Mouse (Mus musculus): ENCODE measurements around the gene Fxr1. TPM values are rescaled to one million over a fixed set of nuclear protein-coding genes. Genes with fewer than 3 reads are reported as not detected.
"Not testable (repeated sequence)": the region's sequence is repeated elsewhere in the genome, so short reads cannot be mapped to it uniquely, and the experiment has no call there.

Fxr1 gene
- polyA plus RNA-seq, 1 experiment from 2014 or later, result 73.9 TPM

GRCm38 (mm10) chr3:34041990-34042389, 22.2 kb downstream of the Fxr1 start:
- Histone ChIP-seq H3K27ac (replicated peaks in 1 of 2; ENCODE audit: control insufficient read depth in 1 of 2, insufficient read depth in 1 of 2, low read depth in 2 of 2, low read length in 2 of 2) (no peak overlapping the region), H3K4me2 (ENCODE audit: low read length) (no peak overlapping the region)
- ATAC-seq (ENCODE audit: insufficient number of reproducible peaks, insufficient read depth, low FRiP score, low read depth), result no peak

GRCm38 (mm10) chr3:34062352-34062751, 42.6 kb downstream of the Fxr1 start:
- Histone ChIP-seq H3K4me2 (ENCODE audit: low read length) (no peak overlapping the region), H3K36me3 (ENCODE audit: control insufficient read depth, insufficient read depth, low read length) (peaks cover 78% of the 10 kb centered on the region), H3K4me1 (ENCODE audit: control insufficient read depth in 2 of 2, insufficient read depth in 2 of 2, low read length in 2 of 2) (no peaks in the 10 kb centered on the region), H3K27me3 (ENCODE audit: control insufficient read depth, insufficient read depth, low read length) (no peaks in the 10 kb centered on the region), H3K27ac (replicated peaks in 1 of 2; ENCODE audit: control insufficient read depth in 1 of 2, insufficient read depth in 1 of 2, low read depth in 2 of 2, low read length in 2 of 2) (no peak overlapping the region), H3K4me3 (ENCODE audit: control insufficient read depth in 1 of 2, insufficient read depth in 1 of 2, low read depth in 1 of 2, low read length in 2 of 2) (no peak overlapping the region), H3K9me3 (ENCODE audit: control insufficient read depth, low read length) (no peaks in the 10 kb centered on the region), H3K9ac (ENCODE audit: low read length) (no peak overlapping the region)
- WGBS, result 90% methylated on average over 2 of the region's 2 CpGs
- no peak for ATAC-seq (ENCODE audit: insufficient number of reproducible peaks, insufficient read depth, low FRiP score, low read depth)

More at GRCm38 (mm10) chr3:34041990-34042389, 22.2 kb downstream of the Fxr1 start:
- Histone ChIP-seq H3K9ac (ENCODE audit: low read length) (no peak overlapping the region), H3K36me3 (ENCODE audit: control insufficient read depth, insufficient read depth, low read length) (peaks cover 55% of the 10 kb centered on the region), H3K4me3 (ENCODE audit: control insufficient read depth in 1 of 2, insufficient read depth in 1 of 2, low read depth in 1 of 2, low read length in 2 of 2) (no peak overlapping the region), H3K9me3 (ENCODE audit: control insufficient read depth, low read length) (no peaks in the 10 kb centered on the region), H3K4me1 (ENCODE audit: control insufficient read depth in 2 of 2, insufficient read depth in 2 of 2, low read length in 2 of 2) (peaks cover 2 to 10% of the 10 kb centered on the region in 2 experiments; a peak in 2 of 4 replicates), H3K27me3 (ENCODE audit: control insufficient read depth, insufficient read depth, low read length) (no peaks in the 10 kb centered on the region)
- 94% methylated on average over 4 of the region's 4 CpGs for WGBS

GRCm38 (mm10) chr3:34068943-34069342, 49.2 kb downstream of the Fxr1 start:
- not testable (repeated sequence) for ATAC-seq (ENCODE audit: insufficient number of reproducible peaks, insufficient read depth, low FRiP score, low read depth); H3K27me3 ChIP-seq (ENCODE audit: control insufficient read depth, insufficient read depth, low read length); H3K9me3 ChIP-seq (ENCODE audit: control insufficient read depth, low read length); H3K4me1 ChIP-seq (ENCODE audit: control insufficient read depth in 2 of 2, insufficient read depth in 2 of 2, low read length in 2 of 2); H3K27ac ChIP-seq (replicated peaks in 1 of 2; ENCODE audit: control insufficient read depth in 1 of 2, insufficient read depth in 1 of 2, low read depth in 2 of 2, low read length in 2 of 2); H3K4me3 ChIP-seq (ENCODE audit: control insufficient read depth in 1 of 2, insufficient read depth in 1 of 2, low read depth in 1 of 2, low read length in 2 of 2); H3K4me2 ChIP-seq (ENCODE audit: low read length); H3K9ac ChIP-seq (ENCODE audit: low read length)
- WGBS, result 90% methylated on average over 7 of the region's 7 CpGs
- peaks cover 84% of the 10 kb centered on the region for H3K36me3 ChIP-seq (ENCODE audit: control insufficient read depth, insufficient read depth, low read length)

- Histone ChIP-seq H3K36me3 (ENCODE audit: control insufficient read depth, insufficient read depth, low read length) (peaks cover 79% of the 10 kb centered on the region), H3K27ac (replicated peaks in 1 of 2; ENCODE audit: control insufficient read depth in 1 of 2, insufficient read depth in 1 of 2, low read depth in 2 of 2, low read length in 2 of 2) (no peak overlapping the region), H3K4me3 (ENCODE audit: control insufficient read depth in 1 of 2, insufficient read depth in 1 of 2, low read depth in 1 of 2, low read length in 2 of 2) (no peak overlapping the region), H3K27me3 (ENCODE audit: control insufficient read depth, insufficient read depth, low read length) (no peaks in the 10 kb centered on the region), H3K9me3 (ENCODE audit: control insufficient read depth, low read length) (no peaks in the 10 kb centered on the region), H3K4me1 (ENCODE audit: control insufficient read depth in 2 of 2, insufficient read depth in 2 of 2, low read length in 2 of 2) (peaks cover 0 to 13% of the 10 kb centered on the region in 2 experiments; a peak in 2 of 4 replicates), H3K4me2 (ENCODE audit: low read length) (no peak overlapping the region), H3K9ac (ENCODE audit: low read length) (no peak overlapping the region)
- no peak for ATAC-seq (ENCODE audit: insufficient number of reproducible peaks, insufficient read depth, low FRiP score, low read depth)
- 89% methylated on average over 6 of the region's 6 CpGs for WGBS
These were observed 53.0 kb downstream of the Fxr1 start for GRCm38 (mm10) chr3:34072726-34073125.

- WGBS, result 37% methylated on average over 6 of the region's 6 CpGs
- H3K4me1 ChIP-seq (ENCODE audit: control insufficient read depth in 2 of 2, insufficient read depth in 2 of 2, low read length in 2 of 2), result peaks cover 0 to 20% of the 10 kb centered on the region in 2 experiments; a peak in 2 of 4 replicates
- H3K36me3 ChIP-seq (ENCODE audit: control insufficient read depth, insufficient read depth, low read length), result peaks cover 67% of the 10 kb centered on the region
- peak overlapping the region; percentile 39; the same call in 1 of the 2 replicates for H3K9ac ChIP-seq (ENCODE audit: low read length)
- H3K4me2 ChIP-seq (ENCODE audit: low read length), result 0 out of 2 replicates have a peak overlapping the region, but pooled peaks have one; percentile 2
- H3K4me3 ChIP-seq (ENCODE audit: control insufficient read depth in 1 of 2, insufficient read depth in 1 of 2, low read depth in 1 of 2, low read length in 2 of 2), result no peak overlapping the region
- no peaks in the 10 kb centered on the region for H3K27me3 ChIP-seq (ENCODE audit: control insufficient read depth, insufficient read depth, low read length)
- no peak for ATAC-seq (ENCODE audit: insufficient number of reproducible peaks, insufficient read depth, low FRiP score, low read depth)
- no peaks in the 10 kb centered on the region for H3K9me3 ChIP-seq (ENCODE audit: control insufficient read depth, low read length)
- H3K27ac ChIP-seq (replicated peaks in 1 of 2; ENCODE audit: control insufficient read depth in 1 of 2, insufficient read depth in 1 of 2, low read depth in 2 of 2, low read length in 2 of 2), result peak overlapping the region in 1 of 2 experiments; percentile 46; a peak in 2 of 4 replicates
These were observed 56.5 kb downstream of the Fxr1 start for GRCm38 (mm10) chr3:34076058-34076759.

GRCm38 (mm10) chr3:34080900-34081662, 61.3 kb downstream of the Fxr1 start, which contains the start of gene Dnajc19:
Gene Dnajc19 (minus strand): TSS chr3:34081321.
- ATAC-seq (ENCODE audit: insufficient number of reproducible peaks, insufficient read depth, low FRiP score, low read depth), result peak; percentile 89
- Histone ChIP-seq H3K27ac (replicated peaks in 1 of 2; ENCODE audit: control insufficient read depth in 1 of 2, insufficient read depth in 1 of 2, low read depth in 2 of 2, low read length in 2 of 2) (peak within 1 kb of the TSS; percentile 61 to 63), H3K4me1 (ENCODE audit: control insufficient read depth in 2 of 2, insufficient read depth in 2 of 2, low read length in 2 of 2) (peaks cover 0 to 15% of the 10 kb centered on the region in 2 experiments; a peak in 2 of 4 replicates), H3K27me3 (ENCODE audit: control insufficient read depth, insufficient read depth, low read length) (no peaks in the 10 kb centered on the region), H3K9ac (ENCODE audit: low read length) (peak within 1 kb of the TSS; percentile 82), H3K9me3 (ENCODE audit: control insufficient read depth, low read length) (no peaks in the 10 kb centered on the region), H3K4me2 (ENCODE audit: low read length) (peak within 1 kb of the TSS; percentile 69), H3K36me3 (ENCODE audit: control insufficient read depth, insufficient read depth, low read length) (peaks cover 20% of the 10 kb centered on the region), H3K4me3 (ENCODE audit: control insufficient read depth in 1 of 2, insufficient read depth in 1 of 2, low read depth in 1 of 2, low read length in 2 of 2) (peak within 1 kb of the TSS; percentile 71 to 85)
- under 1% methylated on average over 50 of the region's 50 CpGs for WGBS

DNA sequence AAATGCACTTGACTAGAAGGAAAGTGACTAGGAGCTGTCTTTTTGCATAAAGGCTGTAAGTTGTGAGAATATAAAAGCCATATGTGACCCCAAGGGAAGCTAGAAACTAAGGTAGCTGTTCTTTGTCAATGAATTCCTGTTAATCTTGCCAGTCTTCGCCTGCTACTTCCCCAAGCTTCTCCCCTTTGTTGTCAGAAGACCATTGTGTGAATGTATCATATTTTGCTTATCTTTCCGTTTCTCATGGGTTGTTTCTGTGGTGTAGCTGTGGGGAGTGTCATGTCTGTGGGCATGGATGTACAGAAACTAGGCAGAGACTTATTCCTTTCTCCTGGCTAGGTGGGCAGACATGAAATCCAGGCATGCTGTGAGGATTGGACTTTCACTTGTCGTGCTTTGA, 62.2 kb downstream of the Fxr1 start:
- 81% methylated on average over 3 of the region's 3 CpGs for WGBS
- H3K4me2 ChIP-seq (ENCODE audit: low read length), result peak overlapping the region; percentile 69
- peak overlapping the region; percentile 82; the same call in 1 of the 2 replicates for H3K9ac ChIP-seq (ENCODE audit: low read length)
- H3K9me3 ChIP-seq (ENCODE audit: control insufficient read depth, low read length), result no peaks in the 10 kb centered on the region
- no peaks in the 10 kb centered on the region for H3K27me3 ChIP-seq (ENCODE audit: control insufficient read depth, insufficient read depth, low read length)
- H3K36me3 ChIP-seq (ENCODE audit: control insufficient read depth, insufficient read depth, low read length), result peaks cover 17% of the 10 kb centered on the region
- ATAC-seq (ENCODE audit: insufficient number of reproducible peaks, insufficient read depth, low FRiP score, low read depth), result no peak
- peak overlapping the region in 1 of 2 experiments; percentile 71; a peak in 1 of 4 replicates for H3K4me3 ChIP-seq (ENCODE audit: control insufficient read depth in 1 of 2, insufficient read depth in 1 of 2, low read depth in 1 of 2, low read length in 2 of 2)
- H3K4me1 ChIP-seq (ENCODE audit: control insufficient read depth in 2 of 2, insufficient read depth in 2 of 2, low read length in 2 of 2), result peaks cover 0 to 7% of the 10 kb centered on the region in 2 experiments; a peak in 1 of 4 replicates
- H3K27ac ChIP-seq (replicated peaks in 1 of 2; ENCODE audit: control insufficient read depth in 1 of 2, insufficient read depth in 1 of 2, low read depth in 2 of 2, low read length in 2 of 2), result peak overlapping the region in 1 of 2 experiments; percentile 61; a peak in 1 of 4 replicates

Data from heart, embryonic 14.5 days (tissue).